Mouse (Mus musculus) heart, postnatal 4 days (tissue): Measurements from ENCODE around the gene Pim1. TPM values are rescaled to one million over a fixed set of nuclear protein-coding genes. Genes with fewer than 3 reads are reported as not detected.

Source experiments
- DNase-seq: peaks from one replicate; pipeline ENCODE4 v3.0.0; 2021
- total RNA-seq, 2 experiments: library from RNA; stranded (reverse); gene quantifications; 2 replicates each; pipeline ENCODE4 v1.2.3; 2021

The Pim1 gene
- total RNA-seq, 2 experiments from 2014 or later, result 74.0 to 77.0 TPM

DNA sequence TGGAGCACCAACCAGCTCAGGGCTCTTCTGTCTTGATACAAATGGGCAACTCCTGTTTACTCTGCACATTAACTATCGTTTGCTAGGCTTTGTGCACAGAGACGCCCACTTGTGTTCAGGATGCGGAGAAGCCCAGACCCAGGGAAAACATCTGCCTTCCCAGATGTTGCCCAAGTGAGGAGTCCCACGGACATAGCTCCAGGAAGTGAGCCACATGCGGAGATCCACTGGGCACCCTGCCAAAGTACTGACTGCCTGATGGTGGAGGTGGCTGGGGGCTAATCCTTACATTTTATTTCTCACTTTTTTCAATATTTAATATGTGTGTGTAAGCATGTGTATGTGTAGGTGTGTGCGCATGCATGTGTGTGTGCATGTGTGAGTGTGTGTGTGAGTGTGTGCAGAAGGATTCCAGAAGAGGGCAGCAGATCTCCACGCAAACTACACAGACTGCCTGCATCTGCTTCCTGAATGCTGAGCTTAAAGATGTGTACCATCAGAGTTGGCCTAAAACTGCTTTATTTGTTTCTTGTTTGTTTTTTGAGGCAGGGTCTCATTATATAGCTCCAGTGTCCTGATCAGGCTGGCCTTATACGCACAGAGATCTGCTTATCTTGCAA, 38.1 kb downstream of the Pim1 start:
- DNase-seq, result peak; percentile 48

DNA sequence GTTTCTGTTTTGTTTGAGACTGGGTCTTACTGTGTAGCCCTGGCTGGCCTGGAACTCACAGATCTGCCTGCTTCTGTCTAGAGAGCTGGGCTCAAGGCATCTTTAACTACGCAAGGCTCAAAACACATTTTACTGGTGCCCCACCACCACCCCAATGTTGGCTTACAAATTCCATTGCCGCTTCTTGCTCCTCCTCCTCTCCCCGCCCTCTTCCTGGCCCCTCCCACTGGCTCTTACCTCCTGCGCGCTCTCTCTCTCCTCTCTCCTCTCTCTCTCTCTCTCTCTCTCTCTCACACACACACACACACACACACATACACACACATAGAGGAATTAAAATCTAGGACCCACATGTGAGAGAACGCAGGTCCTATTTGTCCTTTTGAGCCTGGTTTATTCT, 40.0 kb downstream of the Pim1 start:
- DNase-seq, result no peak

DNA sequence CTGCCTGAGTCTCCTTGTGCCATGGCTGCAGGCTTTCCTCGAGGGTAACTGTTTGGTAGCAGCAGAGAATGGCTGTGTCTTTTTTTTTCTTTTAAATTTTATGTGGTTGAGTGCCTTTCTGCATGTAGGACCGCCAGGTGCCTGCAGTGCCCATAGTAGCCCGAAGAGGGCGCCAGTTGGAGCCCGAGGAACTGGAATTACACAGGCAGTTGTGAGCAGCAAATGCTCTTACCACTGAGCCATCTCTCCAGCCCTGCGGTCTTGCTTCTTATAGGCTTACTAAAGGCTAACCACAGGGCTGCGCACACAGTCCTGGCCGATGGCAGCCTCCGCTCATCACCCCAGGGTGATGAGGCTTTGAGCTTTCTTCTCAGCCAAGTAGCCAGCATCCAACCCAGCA, 40.7 kb downstream of the Pim1 start:
- no peak for DNase-seq

DNA sequence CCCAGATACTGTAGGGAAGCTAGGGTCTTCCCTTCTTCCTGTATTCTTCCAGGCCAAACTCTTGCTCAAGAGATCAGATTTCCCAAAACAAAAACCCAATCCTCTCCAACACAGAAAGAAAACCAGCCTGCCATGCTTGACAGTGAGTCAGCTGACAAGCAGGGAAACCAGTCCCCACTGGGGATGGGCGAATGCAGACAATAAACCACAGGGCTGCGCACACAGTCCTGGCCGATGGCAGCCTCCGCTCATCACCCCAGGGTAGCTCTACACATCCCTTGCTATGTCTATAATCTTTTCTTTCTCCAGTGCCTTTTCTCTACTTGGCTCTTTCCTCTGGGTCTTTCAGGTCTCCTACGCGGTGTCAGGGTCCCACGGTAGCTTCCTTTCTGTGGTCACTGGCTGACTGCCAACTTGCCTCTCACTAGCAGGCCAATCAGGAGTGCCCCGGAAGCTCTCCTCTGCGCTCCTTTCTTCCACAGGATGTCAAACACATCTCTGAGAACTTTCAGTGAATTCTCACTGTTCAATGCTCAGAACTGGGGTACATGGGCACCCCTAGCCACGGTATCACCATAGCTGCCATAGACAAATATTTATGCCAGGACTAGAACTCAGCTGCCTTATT, 41.3 kb downstream of the Pim1 start:
- DNase-seq, result no peak

DNA sequence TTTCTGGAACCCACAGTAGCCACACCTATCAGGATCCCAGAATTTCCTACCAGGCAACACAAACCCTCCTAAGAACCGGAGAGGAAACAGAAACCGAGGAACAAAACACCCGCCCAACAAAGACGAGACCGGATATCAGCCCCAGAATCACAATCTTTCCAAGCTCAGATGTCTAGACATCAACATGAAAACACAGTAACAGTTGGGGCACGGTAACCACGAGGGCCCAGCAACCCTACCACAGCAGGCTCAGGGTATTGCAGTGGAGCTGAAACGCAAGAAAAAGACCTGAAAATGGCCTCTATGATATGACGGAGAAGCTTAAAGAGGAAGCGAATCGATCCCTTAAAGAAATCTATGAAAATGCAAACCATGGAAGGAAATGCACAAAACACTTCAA, 43.3 kb downstream of the Pim1 start:
- no peak for DNase-seq

DNA sequence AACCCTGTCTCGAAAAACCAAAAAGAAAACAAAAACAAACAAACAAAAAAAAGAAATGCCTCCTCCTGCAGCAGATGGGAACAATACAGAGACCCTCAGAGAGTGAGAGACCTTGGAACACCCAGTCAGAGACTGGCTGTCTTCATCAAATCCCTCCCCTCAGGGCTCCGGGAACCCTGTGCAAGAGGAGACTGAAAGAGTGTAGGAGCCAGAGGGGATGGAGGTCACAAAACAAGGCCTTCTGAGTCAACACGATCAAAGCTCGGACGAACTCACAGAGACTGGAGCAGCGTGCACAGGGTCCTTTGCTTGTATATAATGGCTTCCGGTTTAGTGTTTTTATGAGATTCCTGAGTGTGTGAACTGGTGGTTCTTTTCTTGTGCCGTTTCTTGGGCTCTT, 49.9 kb downstream of the Pim1 start:
- no peak for DNase-seq

DNA sequence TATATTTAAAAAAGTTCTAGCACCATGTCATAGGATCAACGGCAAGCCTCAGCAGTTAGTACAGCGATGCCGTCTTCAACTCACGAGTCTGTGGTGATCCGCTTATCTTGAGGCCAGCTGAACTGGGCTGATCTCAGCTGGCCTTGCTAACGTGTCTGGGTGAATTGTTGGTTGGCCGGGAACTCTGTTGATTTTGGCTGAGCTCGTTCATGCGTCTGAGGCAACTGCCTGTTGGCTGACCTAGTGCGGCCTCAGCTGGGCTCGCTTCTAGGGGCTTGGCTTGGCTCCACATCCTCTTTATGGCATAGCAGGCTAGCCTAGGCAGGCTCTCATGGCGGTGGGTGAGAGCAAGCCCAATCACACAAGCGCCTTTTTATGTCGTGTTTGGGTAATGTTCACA, 50.9 kb downstream of the Pim1 start:
- peak; percentile 83 for DNase-seq

DNA sequence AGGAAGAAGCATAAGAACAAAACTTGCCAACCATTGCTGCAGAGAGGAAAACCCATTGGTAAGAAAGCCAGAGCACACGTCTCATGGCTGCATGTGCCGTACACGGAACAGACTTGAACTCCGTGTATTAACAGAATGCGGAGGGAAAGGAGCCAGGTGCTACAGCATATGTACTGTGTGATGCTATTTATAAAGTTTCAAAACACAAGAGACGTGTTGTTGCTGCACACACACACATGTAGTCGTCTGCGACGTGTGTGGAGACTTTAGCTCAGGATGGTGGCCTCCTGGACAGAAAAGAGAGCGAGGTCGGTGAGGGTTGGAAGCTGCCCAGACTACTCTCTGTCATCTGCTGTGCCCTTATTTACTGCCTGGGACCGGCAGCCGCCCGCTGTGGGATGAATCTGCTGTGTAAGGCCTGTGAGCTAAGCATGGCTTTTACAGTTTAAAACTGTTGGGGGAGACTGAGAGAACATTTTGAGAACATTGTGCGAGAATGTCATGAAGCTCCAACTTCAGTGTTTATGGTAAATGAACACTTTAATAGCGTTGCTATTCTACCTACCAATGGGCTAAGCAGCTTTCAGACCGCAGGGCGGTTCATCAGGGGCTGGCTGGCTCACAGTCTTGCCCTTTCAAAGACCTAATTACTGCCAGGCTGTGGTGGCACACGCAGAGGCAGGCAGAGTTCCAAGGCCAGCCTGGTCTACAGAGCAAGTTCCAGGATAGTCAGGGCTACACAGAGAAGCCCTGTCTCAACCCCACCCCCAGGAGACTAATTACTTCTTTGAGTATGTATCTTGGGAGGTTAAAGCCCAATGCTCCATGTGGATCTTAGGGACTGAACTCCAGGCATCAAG, 52.5 kb downstream of the Pim1 start:
- no peak for DNase-seq

DNA sequence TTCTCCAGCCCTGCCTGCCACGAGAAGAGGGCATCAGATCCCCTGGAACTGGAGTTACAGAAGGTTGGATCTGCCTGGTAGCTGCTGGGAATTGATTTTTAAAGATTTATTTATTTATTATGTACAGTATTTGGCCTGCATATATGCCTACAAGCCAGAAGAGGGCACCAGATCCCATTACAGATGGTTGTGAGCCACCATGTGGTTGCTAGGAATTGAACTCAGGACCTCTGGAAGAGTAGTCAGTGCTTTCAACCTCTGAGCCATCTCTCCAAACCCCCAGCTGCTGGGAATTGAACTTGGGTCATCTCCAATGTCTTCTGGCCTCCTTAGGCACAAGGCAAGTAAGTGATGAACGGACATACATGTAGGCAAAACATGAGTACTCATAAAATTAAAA, 53.5 kb downstream of the Pim1 start:
- DNase-seq, result no peak

DNA sequence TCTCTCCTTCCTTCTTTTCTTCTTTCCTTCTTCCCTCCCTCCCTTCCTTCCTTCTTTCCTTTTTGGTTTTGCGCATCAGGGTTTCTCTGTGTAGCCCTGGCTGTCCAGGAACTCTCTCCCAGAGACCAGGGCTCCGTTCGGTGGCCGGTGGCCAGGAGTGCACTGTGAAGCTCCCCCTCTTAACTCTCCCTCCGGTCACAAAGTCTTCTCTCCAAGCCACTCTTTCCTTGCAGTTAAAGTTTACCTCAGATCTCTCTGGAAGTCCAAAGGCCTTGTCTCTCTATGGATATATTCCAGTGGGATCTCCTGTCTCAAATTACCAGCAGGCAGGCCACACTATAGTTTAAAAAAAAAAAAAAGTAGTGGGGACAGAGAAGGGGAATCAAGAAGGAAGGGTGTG, 54.7 kb downstream of the Pim1 start:
- DNase-seq, result no peak

Other genes with a start within 250 kb of the Pim1 start
- 10 to 100 TPM; 39.5 to 39.6 TPM for gene Ppil1, start 226.6 kb upstream of the Pim1 start, total RNA-seq
- 100 to 1,000 TPM; 158 to 161 TPM for gene BC004004, start 222.0 kb upstream of the Pim1 start, total RNA-seq
- 10 to 100 TPM in 1 of 2 experiments, 1 to 10 TPM in 1; 8.8 to 10.2 TPM for gene Pi16, start 173.1 kb upstream of the Pim1 start, total RNA-seq
- gene Mtch1, start 142.8 kb upstream of the Pim1 start, total RNA-seq, result 100 to 1,000 TPM; 358 to 374 TPM
- gene Fgd2, start 129.8 kb upstream of the Pim1 start, total RNA-seq, result 1 to 10 TPM; 2.1 to 2.8 TPM
- not detected for gene Gm17657, start 58.9 kb downstream of the Pim1 start, total RNA-seq
- gene Tbc1d22b, start 59.0 kb downstream of the Pim1 start, total RNA-seq, result 10 to 100 TPM; 15.6 to 16.1 TPM
- gene Tmem217, start 61.6 kb downstream of the Pim1 start, total RNA-seq, result not detected
- 10 to 100 TPM; 24.7 to 28.6 TPM for gene Rnf8, start 124.0 kb downstream of the Pim1 start, total RNA-seq
- 1 to 10 TPM; 2.5 to 2.6 TPM for gene Gm28043, start 124.1 kb downstream of the Pim1 start, total RNA-seq
- gene Cmtr1, start 169.8 kb downstream of the Pim1 start, total RNA-seq, result 10 to 100 TPM; 56.9 to 70.7 TPM
- gene Ccdc167, start 226.3 kb downstream of the Pim1 start, total RNA-seq, result 10 to 100 TPM; 15.3 to 18.4 TPM